Mouse (Mus musculus) B cell, adult 2 months (primary cell): ENCODE measurements around the gene Abhd4.

ENCODE experiments used
- DNase-seq, 2 experiments: peaks; one replicate each; pipeline ENCODE4 v3.0.0; 2022

Abhd4 gene

GRCm38 (mm10) chr14:54300136-54300535 is 46.1 kb downstream of the Abhd4 start:
- DNase-seq: no peak

GRCm38 (mm10) chr14:54300676-54301075 is 46.7 kb downstream of the Abhd4 start:
- DNase-seq: no peak

- no peak for DNase-seq
Observed at GRCm38 (mm10) chr14:54311763-54312162, 57.8 kb downstream of the Abhd4 start.
